Mouse (Mus musculus): ENCODE measurements at regions not wholly inside any gene's neighbourhood (a gene's known extent, or its start where the extent isn't known, plus 50 kb on each side); places are given as distances from the start of the nearest gene placed in this dataset.
"Not testable (repeated sequence)": the region's sequence is repeated elsewhere in the genome, so short reads cannot be mapped to it uniquely, and the experiment has no call there.

DNA sequence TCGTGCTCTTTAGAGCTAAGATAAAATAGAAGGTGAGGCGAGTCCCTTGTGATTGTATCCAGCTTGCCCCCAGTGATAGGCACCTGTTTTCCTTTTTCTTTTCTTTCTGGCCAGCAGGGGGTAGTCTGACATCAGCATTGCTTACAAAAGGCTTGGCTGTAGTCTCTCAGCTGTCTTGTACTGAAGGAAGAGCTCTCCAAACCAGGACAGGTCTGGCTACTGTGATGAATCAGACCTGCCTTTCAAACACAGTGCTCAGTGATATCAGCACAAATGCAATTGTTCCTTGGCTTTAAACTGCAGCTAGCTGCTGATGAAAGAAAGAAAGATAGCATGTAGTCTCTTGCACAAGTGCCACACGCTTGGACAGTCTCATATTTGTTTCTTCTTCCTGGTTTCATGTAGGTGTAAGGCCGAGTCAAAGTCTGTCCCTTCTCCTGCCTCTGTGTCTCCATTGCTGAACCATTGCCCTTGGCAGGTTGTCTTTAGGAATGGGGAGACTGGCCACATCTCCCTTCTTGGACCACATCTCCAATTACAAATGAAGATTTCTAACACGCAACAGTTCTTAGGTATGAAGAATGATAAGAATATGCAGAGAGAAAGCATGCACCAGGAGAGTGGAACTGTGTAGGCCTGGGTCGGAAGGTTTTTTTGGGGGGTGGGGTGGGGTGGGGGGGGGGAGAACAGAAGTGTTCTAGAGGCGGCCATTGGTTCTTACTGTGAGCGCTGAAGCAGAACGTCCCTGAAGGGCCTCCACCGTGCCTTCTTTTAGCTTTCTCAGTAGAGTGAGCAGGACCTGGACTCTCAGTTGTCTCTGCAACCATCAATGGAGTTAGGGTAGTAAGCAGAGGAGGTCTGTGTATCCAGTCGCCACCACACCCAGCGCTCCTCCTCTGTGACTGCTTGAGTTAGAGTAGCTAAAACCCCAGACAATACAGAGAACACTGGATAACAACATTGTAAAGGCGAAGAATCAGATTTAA, 200.9 kb downstream of the Faxc start:
- DNase-seq (ENCODE audit: low spot score) = no peak

DNA sequence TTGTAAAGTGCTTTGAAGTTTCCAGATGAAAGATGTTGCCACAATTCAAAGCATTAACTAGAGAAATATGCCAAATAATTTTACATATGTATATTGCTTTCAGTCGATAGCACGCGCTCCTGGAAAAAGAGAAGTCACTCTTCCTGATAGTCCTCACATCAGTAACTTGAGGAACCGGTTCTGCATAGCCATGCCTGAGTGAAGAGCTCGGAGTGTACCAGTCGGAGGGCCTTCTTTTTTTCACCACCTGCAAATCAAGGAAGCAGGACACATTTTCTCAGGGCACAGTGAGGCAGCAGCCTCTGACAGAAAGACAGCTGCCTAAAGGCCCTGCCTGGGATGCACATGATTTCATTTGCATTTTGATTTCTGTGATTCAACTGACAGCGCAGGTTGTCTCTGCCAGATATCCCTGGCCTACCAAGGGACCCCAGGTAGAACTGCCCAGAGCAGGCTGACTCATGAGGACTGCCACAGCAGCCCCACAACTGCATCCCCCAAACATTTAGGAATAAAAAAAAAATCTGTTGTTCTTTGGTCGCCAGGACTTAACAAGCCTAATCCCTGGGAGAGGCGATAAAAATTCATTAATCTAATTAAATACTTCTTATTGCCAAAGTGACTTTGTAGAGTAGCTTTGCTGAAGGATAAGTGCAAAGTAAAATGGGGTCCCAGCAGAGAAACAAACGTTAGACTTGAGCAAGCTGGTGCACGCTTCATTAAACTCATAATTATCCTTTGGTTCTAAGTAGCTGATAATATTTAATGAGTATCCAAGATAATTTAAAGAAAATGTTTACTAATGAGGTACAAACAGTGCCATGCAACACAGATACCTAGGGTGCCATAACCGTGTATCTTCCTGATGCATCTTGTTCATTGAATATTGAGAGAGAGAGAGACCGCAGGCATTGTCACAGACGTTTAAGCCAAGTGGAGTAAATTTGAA, 202.7 kb downstream of the Faxc start:
- no peak for DNase-seq (ENCODE audit: low spot score)

DNA sequence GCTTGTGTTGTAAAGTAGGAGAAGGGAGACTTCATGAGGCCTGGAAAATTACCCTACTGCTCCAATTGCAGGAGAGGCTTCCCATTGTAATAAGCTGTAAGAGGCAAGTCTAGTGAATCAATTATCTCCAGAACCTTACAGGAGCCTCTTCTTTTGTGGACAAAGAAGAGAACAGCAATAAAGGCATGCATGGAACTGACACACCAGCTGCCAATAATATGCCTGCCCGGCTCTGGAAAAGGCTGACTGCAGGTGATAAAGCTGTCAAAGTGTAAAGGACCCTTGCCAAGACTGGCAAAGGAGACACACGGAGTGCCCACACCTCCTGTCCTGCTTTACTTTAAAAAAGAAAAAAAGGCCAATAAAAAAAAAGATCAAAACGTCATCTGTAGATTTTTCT, 209.0 kb downstream of the Faxc start:
- DNase-seq (ENCODE audit: low spot score) = no peak

DNA sequence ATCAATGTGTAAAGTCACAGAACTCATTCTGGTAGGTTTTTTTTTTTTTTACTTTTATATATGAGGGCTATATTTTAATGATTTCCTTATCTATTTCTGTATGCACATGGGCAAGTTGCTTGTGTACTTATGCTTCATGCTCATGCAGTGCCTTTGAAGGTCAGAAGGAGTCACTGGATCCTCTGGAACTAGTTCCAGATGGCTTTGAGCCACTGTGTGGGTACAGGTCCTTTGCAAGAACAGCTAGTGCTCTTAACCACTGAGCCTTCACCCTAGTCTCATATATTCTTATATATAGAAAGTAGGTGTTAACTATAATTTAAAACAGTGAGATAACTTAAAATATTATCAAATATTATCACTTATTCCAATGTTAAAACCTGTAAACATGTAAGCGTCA, 212.4 kb downstream of the Faxc start:
- DNase-seq (ENCODE audit: low spot score) = no peak

DNA sequence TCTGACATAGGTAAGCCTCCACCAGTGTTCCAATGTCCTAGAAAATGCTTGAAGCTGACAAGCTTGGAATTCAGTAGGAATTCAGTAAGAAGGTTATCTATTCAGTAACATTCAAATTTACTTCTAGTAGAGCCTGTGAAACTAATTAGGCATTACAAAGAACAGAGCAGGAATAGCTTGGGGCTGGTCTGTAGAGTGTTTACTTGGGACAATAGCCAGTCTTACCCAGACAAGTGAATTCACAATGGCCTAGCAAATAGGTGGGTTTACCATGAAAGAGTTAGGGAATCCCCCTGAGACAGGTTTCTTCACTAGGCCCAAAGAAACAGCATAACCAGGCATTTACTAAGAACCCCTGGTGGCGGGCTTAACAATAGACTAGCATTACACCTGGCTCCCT, 212.5 kb upstream of the Fbxl4 start:
- not testable (repeated sequence) for DNase-seq (ENCODE audit: low spot score)

DNA sequence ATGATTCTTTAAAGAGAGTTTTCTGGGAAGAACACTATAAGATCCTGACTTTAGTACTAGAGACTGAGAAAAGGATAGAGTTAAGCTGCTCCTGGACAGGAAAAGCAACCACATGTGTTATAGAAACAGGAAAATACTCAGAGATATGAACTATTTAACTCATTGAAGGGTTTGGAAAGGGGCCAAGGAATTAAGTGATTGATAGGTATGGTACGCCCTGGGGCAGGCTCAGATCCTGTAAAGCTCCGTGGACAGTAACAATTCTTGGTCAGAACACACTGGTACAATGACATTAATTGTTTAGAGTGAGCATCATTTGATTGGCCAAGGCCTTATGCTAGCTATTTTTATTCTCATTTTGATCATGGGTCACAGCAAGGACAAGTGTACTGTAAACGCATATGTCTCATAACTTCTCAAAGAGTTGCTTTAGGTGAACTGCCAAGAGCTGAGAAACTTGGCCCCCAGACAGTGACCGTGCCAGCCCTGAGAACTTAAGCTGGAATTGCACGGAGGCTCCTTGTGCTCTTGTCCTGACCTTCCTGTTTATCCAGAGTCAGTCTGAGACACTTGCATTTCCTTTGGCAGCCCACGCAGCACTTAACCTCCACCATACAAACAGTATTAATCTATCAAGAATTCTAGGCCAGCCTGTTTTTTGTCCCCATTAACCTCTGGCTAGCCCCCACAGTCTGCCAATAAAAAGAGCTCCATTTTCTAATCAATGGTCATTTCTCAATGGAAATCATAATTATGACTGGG, 210.5 kb upstream of the Fbxl4 start:
- DNase-seq (ENCODE audit: low spot score) = no peak

DNA sequence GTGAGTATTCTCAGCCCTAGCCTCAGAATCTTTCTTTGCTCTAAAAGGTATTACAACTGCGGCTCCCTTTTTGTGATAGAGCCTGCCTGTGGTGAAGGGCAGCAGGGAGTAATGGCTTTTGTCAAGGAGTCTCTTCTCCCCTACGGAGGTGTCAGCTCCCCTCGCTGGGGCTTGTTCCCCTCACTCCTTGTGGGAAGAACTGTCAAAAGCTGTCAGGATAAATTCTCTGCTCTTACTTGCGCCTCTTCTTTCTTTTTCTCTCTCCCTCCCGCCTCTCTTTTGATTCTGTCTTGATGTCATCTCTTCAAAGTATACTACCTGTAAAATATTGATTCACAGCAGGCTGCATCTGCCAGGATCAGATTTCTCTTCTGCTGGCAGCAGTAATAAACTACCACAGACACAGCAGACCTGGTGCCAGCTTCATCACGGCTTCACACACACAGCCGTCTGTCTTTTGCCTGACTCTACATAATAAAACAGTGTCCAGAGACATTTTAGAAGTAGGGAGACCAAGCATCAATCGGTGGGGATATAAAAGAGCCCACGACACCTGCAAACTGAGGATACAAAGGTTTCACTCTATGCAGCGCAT, 205.3 kb upstream of the Fbxl4 start:
- no peak for DNase-seq (ENCODE audit: low spot score)

DNA sequence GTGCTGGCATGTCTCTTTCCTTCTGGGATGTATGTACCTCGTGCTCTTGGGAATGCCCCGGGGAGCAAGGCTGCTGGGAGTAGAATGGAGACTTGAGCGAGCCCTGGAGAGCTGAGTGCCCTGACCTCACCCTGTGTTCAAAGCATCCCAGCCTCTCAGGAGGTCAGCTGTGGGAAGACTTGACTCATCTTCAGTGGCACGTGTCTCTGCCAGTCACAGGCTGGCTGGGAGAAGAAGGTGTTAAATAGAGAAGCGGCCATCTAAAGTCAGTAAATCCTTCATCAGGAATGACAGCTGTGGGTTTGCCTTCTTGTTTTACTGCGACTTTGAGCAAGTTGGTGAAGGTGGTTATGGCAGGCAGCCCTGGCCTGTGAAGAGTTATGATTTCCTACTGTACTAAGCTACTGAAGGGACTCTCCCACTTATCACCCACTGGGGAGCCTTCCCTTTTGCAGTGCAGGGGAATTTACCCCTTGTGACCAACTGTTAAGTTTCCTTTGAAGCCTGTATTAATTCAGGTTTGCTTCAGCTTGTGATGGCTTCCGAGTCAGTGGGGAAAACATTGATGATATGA, 204.3 kb upstream of the Fbxl4 start:
- DNase-seq (ENCODE audit: low spot score) = no peak

DNA sequence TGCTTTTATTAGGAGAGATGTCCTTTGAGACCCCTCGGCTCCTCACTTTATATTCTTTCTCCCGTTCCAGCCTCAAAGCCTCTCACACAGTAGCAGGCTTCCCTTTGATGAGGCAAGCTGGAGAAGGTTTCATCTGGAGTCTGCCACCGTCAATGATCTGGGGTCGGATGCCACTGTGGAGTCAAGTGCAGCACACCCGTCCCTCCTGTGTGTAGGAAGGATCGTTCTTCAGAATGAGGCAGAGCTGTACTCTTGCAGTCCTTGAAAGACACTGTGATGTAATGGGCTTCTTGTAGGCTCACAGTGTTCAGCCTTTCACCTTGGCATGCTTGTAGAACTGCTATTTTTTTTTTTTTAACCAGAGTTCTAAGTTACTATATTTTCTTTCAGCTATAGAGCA, 203.7 kb upstream of the Fbxl4 start:
- no peak for DNase-seq (ENCODE audit: low spot score)

DNA sequence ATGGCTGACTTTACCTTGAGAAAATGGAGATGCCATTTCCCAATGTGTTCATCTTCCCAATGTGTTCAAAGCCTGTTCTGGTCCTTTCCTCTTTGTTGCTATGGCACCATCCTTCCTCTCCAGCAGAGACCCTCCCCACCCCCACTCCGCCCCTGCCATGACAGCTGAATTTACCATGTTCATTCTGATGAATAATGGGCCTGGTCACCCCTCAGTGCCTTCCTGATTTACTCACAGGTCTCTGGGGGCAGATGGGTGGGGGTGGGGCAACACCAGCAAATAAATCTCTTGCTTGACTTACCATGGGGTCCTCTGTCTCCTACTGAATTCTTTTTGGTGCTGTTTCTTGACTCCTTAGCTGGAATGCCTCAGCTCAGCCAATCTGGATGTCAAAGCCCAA, 170.9 kb upstream of the Fbxl4 start:
- no peak for DNase-seq (ENCODE audit: low spot score)

DNA sequence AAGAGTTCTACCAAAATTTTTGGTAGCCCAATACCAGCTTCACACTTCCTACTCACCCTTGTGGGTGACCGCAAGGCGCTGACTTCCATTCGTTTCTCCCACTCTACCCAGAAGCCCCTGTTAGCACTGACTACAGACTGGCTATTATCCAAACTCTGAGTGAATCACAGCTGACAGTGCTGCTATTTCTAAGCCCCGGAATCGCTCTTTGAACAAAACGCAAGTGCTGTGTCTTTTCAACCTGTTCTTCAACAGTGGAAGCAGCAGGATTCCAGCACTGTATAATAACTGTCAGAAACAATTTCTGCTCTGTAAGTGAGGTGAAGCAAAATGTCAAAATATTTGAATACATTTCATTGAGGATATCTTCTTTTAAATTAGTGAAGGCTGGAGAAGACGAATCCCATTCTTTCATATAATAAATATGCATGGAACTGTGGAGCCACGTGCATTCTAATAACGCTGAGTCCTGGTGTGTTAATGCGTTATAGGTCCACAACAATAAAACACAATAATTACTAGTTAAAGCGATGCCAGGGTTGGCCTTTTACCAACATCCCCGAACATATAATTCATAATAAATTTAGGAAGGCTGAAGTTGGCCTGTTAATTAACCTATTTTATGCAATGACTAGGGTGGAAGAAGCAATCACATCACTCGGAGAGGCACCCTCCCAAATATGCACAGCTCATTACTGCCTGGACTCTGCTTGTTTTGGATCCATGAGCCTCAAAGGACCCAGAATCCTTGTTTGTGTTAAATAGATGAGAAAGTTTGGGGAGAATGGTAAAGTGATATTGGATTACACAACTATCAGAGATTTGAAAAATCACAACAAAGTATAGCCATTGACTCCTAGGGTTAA, 169.0 kb upstream of the Fbxl4 start:
- DNase-seq (ENCODE audit: low spot score) = no peak

DNA sequence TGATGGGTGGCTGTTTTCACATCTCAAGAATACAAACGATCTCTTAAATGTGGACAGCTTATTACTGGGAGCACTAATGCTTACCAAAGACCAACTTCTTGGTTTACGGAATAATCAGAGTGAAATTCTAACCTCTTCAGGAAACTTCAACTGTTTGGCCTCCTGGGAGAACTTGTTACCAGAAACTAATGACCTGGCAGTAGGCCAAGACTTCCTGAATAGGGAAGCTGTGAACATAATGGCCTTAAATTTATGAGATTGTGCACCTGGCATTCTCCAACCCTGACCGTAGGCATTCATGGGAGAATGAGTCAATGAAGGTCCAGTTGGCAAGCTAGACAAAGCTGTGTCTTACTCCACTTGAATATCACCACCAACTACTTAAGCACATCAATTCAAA, 160.8 kb upstream of the Fbxl4 start:
- DNase-seq (ENCODE audit: low spot score) = no peak

DNA sequence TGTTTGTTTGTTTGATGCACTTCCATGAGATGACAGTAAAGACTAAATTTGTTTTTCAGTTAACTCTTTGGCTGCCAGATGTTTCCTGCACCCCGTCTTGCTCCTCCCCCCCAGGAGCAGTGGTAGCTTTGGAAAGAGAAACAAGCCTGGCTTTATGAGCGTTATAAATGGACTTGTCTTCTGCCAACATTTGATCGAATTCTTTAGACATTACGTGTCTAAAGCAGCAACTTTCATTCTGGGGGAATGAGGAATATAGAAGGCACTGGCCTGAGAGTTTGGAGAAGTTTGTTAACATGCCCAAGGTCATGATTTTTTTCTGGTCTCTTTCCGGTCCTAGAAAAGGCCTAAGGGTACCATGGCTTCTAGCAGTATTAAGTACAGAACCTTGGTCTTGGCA, 148.8 kb upstream of the Fbxl4 start:
- DNase-seq (ENCODE audit: low spot score) = no peak

DNA sequence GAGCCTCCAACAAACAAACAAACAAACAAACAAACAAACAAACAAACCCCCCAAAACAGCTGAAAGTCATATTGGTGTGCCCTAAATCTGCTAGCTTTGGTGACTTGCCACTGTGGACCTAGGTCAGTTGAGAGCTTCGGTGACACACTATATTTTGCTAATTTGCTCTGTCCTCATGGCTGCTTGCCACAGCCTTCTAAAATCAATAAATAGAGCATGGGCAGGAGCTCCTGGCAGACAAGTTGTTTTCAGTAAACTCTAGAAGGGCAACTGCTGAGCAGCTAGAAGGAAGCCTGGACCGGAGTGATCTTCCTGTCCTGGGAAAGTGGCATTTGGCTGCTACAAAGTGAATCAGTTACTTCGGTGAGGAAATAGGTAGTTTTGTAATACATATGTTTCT, 119.7 kb upstream of the Fbxl4 start:
- no peak for DNase-seq (ENCODE audit: low spot score)

DNA sequence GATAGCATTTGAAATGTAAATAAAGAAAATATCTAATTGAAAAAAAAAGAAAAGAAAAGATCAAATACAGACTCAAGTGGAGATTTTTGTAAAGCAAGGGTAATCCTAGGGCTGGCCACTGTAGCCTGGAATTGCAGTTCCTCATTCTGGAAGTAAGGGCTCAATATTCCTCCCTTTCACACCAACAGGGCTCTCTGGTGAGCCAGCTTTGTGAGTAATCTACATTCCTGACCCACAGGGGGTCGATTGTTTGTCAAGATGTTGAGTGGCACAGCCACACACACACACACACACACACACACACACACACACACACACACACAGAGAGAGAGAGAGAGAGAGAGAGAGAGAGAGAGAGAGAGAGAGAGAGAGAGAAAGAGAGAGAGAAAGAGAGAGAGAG, 107.1 kb upstream of the Fbxl4 start:
- DNase-seq (ENCODE audit: low spot score) = not testable (repeated sequence)

DNA sequence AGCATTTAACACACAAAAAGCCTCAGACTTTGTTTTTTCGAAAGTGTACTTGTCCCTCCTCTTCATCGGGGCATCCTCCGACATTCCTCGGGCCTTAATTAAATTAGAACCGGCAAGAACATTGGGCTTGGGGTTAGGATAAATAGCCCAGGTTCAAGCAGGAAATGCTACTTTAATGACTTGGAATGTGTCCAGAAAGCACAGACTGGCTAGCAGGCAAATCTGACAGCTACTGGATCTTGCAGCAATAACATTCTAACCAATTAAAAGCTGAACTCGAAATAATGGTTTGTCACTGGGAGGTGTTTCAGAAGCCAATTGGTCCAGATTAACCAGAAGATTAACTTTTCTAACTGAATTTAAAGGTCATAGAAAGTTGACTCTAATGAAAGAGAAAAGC, 93.4 kb upstream of the Fbxl4 start:
- no peak for DNase-seq (ENCODE audit: low spot score)

DNA sequence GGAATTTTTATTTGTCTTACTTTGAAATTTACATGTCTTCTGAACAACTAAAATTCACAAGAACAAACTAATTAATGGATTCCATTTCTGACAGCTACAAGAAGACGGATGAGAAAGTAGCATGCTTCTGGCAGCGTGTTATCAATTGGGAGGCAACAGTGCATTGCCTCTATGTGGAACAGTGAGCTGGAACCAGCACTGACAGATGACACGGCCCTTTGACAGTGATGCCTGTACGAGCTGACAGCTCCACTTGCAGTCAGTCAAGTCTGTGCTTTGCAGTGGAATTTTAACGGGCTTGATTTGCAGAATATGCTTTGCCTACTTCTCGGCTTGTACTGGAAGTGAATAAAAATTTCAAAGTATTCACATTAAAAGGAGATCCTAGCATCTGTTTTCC, 88.3 kb upstream of the Fbxl4 start:
- DNase-seq (ENCODE audit: low spot score) = no peak

DNA sequence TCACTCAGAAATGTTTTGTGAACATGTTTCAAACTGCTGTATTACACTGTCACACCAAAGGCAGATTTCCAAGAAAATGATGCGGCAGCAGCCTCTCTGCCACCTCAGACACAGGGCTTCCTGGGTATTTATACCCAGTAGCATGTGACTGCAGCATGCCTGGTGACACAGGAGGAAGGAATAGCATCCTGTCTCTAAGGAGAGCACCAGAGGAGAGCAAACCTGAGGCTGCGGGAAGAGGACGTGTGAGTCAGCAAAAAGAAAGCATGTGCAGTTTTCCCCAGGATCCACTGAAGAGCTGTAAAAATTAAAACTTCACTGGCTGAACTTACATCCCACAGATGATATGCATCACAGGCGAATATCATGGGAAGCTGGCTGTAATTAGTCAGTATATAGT, 83.2 kb upstream of the Fbxl4 start:
- no peak for DNase-seq (ENCODE audit: low spot score)

DNA sequence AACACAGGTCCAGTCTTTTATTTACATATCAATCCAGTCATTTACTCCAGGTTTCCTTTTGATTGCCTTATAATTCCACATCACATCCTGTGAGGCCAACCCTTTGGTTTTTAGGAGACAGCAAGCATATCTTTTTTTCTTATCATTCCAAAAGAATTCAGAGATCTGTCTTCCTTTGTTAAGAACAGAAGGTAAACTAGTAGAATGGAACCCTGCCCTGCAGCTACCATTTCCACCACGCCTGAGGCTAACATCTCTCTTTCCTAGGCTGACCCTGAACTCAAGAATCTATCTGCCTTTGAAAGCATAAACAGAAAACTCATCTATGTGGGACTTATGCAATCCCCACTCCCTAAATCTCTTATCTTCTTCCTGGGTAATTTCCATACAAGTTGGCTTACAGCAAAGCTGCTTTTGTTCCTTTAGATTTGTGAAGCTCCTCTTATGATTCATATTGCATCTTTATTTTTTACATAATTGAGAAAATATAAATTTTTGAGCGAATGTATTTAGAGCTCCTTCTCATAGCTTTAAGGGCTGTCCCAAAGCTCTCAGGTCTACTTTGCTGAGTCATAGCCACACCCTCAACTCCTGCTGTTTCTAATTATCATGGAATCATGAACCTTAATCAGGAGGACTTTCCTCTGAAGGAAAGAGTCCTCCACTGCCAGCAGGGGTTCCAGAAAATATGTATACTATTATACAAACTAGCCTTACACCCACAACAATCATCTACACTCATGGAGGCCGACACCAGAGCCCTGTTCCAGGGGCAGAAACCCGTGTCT, 74.6 kb upstream of the Fbxl4 start:
- DNase-seq (ENCODE audit: low spot score) = no peak

DNA sequence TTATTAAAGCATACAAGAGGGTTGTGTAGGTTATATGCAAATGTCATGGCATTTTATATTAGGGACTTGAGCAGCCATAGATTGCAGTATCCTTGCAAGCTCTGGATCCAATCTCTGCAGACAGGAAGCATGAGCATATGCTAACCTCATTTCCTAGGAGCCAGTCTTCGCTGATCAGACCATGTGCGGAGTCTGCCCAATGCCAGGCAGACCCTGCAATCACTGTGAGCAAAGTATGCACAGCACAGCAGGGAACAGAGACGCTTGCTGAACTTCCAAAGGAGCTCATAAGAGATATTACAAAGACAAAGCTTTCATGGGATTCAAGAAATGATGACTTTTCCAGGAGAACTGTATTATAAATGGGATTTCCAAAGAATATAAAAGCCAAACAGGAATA, 65.2 kb upstream of the Fbxl4 start:
- DNase-seq (ENCODE audit: low spot score) = no peak
